Mouse (Mus musculus) megakaryocyte-erythroid progenitor cell, adult 5-6 weeks (primary cell): ENCODE measurements around the gene Ube2r2. TPM values are rescaled to one million over a fixed set of nuclear protein-coding genes. Genes with fewer than 3 reads are reported as not detected.

Experiments
- ATAC-seq: replicated peaks from 2 replicates; pipeline ENCODE4 v1.8.0; 2016; ENCODE audit warnings: mild to moderate bottlenecking, inconsistent platforms; ENCODE audit not compliant: severe bottlenecking, poor library complexity, low FRiP score, low TSS enrichment
- total RNA-seq, 2 experiments: library from RNA; stranded (forward) in 1 of 2; stranded (reverse) in 1 of 2; fragments of 200-1000, 215-1000 nt in 1 of 2; fragments of >200 nt in 1 of 2; fragmentation: Nextera tagmentation in 1 of 2; gene quantifications; 2 replicates each; pipeline ENCODE4 v1.2.3; 2014 to 2017

Gene Ube2r2
- total RNA-seq, 2 experiments from 2014 or later, result 36.5 to 101 TPM

DNA sequence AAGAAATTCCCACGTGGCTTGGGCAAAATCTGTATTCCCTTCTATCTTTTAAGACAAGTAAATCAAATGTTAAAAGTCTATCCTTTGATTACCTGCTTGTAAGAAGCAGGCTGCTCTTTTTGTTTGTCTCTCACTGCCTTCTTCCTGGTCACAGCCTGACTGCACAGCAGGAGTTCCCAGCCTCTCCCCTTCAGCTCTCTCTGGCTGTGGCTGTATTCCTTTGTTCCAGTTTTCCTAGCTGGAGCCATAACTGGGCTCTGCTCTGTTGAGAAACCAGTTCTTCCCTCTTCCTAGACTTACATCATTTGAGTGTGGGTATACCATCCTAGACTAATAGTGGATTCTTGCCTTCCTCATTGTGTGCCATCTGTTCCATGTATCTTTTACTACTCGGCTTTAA is 29.4 kb downstream of the Ube2r2 start:
- ATAC-seq, result no peak

DNA sequence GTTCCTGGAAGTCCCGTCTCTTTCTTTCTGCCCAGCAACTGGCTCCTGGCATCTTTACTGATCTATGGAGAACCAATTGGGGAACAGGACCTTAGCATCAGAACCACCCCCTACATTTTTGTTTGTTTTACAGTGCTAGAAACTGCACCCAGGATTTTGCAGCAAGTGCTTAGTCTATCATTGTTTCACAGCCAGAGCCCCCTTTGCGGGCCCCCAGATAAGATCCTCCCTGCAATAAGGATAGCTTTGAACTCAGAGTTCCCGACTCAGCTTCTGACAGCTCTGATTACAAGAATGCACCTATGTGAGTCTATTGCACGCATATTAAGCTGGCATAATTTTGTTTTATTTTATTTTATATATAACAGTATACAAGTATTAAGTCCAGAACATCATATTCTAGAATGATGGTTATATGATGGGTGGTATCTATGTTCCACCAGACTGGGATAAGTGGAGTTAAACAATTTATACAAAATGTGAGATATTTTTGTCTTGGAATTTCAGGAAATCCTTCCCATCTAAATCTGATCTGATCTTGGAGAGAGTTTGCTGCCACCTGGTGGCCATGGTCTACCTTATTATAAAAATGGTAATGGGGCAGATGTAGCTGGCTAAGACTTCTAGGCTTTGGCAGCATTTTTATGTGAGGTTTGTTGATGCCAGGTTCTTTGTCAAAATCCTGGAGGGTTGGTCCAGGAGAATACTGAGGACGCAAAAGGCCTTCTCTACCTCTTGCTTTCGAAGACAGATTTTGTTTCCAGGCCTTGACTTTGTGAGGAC is 30.3 kb downstream of the Ube2r2 start:
- peak; percentile 29; the same call in 1 of the 2 replicates for ATAC-seq

DNA sequence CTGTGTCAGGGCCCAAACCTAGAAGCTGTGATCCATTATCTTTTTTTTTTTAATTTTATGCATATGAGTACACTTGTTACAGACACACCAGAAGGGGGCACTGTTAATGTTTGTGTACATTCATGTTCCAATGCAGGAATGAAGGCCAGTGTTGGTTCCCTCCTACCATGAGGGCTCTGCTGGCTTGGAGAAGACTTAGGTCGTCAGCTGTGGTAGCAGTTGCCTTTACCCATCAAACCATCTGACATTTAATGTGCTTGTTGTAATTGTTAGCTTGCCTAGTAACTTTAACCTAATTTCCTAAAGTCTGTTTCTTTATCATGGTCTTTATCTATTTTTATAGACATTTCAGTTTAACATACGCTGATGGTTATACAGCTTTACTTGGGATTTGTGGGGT is 35.4 kb downstream of the Ube2r2 start:
- no peak for ATAC-seq

DNA sequence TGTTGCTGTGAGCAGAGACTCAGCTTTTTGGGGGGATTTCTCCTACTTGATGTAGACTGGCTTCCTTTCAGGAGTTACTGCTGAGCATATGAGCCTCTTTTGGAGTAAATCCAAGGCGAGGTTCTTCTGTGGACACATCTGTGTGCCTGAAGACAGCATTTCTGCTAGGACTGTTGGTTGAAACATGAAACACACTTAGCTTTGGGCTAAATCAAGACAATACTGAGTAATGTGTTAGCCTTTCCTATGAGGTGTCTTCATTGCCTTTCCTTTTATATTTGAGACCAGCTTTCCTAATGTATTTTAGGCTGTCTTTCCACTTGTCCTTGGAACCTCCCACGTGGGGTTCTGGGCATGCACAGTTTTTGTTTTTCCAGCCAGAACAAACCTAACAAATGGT is 39.1 kb downstream of the Ube2r2 start:
- ATAC-seq, result no peak

DNA sequence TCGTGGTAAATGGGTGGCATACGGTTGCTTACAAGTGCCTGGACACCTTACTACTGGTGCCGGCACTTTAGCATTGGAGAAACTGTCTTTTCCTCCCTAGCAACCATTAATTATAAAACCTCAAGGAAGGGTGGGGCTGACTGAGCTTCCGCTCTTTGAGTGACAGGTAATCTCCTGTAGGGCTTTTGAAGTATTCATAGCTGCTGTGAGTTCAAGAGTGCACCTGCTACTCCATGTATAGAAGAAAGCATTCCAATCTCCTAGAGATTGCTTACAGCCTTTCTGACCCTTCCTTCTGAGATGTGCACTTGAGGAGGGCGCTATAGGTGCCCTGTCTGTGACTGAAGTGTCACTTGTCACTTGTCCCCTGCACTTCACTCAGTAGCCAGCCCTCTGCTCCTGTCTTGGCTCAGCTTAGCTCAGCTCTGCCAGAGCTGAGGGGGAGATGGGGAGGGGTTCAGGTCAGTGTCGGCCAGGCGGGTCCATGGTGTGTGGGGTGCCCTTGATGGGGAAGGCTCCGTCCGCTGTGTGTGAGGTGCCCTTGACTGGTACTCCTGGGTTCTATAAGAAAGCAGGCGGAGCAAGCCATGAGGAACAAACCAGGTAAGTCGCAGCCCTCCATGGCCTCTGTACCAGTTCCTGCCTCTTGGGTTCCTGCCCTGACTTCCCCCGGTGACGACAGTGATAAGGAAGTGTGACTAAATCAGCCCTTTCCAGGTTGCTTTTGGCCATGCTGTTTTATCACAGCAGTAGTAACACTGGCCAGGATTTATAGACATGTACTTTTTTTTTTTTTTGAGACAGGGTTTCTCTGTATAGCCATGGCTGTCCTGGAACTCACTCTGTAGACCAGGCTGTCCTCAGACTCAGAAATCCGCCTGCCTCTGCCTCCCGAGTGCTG is 44.5 kb downstream of the Ube2r2 start:
- ATAC-seq, result peak; percentile 58

DNA sequence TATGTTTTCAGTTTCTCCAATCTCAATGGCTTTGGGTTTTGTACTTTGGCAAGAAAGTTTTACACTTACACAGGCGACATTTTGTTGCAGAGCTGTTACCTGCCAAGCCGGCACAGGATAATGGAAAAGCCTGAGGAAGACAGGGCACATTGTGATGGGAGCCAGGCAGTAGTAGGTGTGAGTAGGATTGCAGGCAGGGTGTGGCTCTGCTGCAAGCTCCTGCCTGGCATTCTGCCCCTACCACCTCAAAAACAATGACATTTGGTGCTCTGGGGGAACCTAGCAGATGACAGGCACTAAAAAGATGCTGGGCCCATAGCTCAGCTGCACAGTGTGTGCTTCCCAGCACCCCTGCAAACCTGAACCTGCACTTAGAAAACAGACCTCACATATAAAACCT is 54.3 kb downstream of the Ube2r2 start:
- ATAC-seq, result no peak

DNA sequence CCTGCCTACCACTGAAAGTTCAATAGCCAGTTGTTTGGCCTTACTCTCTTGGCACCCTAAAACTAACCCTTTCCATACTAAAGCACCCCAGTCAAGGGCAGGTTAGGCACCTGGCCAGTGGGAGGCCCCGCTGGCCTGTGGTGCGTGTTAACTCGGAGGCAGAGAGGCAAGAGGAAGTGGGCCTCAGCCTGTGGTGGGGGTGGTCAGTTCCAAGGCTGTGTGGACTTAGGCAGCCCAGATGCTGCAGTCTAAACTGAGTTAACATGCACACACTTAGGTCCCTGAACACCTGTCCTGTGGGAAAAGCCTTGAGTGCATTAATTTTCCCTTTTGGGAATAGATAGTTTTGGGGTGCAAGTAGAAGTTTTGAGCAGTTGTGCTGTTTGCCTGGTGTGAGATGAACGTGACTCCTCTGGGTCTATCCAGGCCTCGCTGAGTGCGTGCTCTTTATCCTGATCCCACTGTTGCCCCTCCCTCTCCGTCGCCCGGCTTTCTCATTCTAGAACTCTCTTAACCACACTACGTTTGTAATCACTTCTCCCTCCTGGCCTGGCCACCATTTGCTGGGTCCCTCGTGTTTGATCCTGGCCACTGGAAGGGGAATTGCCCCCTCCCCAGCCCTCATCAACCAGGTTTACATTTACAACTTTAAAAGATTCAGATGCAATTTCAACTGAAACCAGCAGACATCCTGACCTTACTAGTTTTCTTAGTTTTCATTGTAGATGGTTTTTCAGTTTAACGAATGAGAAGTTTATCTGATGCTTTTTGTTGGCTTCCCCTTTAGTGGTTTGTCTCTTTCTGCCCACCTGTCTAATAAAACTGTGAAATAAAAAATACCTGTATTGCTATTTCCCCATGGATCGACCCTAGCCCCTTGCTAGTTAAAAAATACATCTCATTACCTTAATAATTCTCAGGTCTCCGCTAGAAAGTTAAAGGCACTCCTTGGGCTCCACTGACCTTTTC is 57.3 kb downstream of the Ube2r2 start:
- peak; percentile 54; the same call in 1 of the 2 replicates for ATAC-seq

DNA sequence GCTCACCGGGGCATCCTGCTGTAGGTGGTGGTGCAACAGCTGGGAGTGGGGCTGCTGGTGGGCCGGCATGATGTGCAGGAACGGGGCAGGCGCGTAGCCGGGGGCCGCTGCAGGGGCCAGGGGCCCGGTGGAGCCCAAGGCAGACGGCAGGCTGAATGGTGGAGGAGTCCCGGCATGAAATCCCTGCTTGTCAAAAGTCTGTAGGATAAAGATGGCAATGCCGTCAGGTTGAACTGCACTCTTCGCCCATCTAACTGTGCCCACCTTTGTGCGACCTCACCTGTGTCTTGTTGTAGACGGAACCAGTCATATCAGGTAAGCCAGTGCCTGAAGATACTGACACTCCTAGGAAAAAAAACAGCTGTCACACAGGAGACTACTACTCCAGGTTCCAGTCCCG is 59.8 kb downstream of the Ube2r2 start:
- ATAC-seq, result no peak

DNA sequence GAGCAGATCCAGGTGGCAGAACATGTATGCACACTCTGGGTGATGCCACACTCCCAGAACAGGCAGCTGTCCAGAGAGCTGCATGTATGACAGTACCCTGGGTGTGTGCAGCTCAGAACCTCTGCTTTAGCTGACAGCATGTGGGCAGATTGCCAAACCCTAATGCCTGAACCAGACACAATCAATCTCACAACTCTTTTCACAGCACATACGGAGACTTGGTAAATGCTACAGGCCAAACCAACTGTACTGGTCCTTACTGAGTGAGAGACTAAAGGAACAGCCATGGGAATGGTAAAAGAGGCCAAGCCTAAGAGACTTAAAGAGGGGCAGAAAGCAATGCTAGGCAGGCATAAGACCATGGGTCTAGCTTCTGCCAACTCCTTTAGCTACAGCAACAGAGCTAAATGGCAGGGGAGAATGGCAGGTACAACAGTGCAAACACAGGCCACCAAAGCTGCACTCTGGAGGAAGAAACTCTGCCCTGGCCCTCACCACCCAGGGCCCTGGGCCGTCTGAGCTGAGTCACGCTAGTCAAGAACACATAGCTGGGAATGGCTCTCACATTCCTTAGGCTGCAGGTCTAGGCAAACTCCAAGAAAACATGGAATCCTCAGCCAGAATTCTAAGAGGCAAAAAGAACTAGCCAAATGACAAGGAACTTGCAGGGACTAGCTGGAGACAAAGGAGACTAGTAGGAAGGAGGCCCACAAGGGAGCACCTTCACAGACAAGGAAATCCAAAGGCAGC is 61.5 kb downstream of the Ube2r2 start:
- ATAC-seq, result no peak

DNA sequence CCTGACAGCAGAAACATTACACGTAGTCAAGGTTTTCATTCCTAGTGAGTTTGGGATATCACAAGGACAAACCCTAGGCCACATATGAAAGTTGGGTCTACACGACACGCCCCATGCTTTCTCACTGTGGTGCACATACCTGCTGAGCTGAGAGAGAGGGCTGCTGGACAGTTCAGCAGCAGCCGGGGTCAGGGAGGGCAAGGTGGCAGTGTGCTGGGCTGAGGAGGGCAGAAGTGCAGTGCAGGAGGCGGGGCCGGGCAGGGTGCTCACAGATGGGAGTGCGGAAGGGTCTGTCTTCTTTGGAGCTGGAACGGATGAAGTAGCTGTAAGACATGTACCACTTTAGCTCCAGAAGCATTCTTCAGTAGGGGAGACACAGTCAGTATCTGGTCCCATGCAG is 66.6 kb downstream of the Ube2r2 start:
- no peak for ATAC-seq

DNA sequence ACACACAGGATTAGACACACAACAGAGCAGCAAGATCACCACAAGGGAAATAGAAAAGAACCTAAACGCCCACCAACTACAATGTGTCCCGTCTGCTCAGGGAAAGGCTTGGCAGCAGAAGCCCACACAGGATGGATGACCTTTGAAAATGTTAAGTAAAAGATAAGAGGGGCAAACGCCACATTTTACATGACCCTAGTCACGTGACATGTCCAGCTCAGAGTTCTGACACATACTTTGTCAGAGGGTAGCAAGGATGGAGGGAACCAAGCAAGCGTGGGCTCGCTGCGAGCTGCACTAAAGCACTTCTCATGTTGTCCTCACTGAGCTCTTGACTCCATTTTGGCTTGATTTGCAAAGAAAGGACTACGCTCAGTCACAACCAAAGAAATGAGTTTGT is 70.2 kb downstream of the Ube2r2 start:
- ATAC-seq, result no peak

DNA sequence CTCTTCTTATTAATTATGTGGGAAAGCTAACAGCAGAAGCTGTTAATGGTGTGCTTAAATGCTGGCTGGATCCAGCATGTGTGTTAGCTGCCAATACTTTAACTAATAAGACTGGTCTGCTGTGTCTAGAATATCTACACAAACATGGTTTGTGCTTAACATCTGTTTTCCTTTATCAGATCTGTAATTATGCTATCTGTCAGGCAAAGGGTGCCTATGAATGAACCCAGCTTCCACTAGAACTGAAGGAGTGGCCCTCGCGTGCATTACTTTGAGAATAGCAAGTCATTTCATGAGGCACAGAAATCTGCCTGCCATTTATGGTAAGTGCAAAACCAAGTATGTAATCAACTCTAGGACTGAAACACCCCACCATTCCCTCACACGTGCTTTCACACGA is 72.5 kb downstream of the Ube2r2 start:
- ATAC-seq, result no peak

DNA sequence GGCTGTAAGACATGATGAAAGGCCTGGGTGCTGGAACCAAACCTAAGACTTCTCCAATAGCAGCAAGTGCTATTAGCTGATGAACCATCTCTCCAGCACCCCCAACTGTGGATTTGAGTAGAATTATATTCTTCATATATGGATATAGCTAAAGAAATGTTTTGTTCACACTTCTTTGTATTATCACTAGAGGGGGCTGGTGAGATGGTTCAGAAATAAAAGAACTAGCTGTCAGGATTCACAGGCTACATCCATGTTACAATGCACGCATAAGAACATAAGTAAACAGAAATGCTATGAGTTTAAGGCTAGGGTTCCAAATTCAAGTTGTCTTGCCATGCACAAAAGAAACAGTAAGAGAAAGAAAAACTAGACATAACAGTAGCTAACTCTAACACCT is 89.9 kb downstream of the Ube2r2 start:
- peak; percentile 48; the same call in 1 of the 2 replicates for ATAC-seq

DNA sequence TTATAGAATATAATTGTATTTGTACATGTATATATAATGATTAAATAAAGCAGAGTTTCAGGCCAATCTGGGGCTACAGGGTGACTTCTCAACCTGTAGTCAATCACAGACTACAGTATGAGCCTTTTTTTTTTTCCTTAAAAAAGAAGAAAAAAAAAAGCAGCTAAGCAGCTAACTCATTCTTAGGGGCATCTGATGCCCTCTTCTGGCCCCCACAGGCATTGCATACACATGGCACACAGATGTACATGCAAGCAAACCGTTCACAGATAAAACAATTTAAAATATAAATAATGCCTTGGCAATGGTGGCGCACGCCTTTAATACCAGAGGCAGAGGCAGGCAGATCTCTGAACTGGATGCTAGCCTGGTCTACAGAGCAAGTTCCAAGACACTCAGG is 90.8 kb downstream of the Ube2r2 start:
- peak; percentile 67; the same call in 1 of the 2 replicates for ATAC-seq

DNA sequence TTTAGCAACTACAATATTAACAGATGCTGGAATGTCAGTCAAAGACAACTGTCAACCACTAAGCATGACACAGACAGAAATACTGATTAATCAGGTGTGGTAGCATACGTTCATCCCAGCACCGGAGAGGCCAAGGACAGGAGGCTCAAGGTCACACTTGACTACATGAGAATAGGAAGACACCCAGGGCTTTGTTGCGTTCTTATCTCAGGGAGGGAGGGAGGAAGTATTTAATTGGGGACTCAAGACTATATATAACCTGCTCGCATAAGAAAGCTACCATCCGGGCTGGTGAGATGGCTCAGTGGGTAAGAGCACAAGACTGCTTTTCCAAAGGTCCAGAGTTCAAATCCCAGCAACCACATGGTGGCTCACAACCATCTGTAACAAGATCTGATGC is 100.1 kb downstream of the Ube2r2 start:
- ATAC-seq, result no peak

DNA sequence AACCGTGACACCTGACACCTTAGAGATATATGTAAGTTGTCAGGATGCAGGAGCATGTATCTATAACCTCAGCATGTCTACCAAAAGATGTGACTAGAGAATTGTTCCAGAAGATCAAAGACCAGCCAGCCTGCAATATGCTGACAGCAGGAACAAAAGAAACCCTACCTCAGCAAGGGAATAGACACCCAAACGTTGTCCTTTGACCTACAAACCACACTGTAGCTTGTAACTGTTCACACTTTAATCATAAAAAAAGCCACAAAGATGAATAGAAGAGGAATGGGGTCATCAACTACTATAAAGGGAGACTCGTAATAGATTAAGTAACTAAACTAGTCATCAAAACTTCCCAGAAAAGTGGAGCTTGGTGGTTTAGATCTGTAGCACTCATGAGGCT is 105.4 kb downstream of the Ube2r2 start:
- no peak for ATAC-seq
